Mouse (Mus musculus) heart, embryonic 12.5 days (tissue): Measurements from ENCODE around the gene Zfp518a. TPM values are rescaled to one million over a fixed set of nuclear protein-coding genes. Genes with fewer than 3 reads are reported as not detected.

Source experiments
- microRNA-seq: library from miRNA; unstranded; fragments of <30 nt; microRNA quantifications from one replicate; pipeline ENCODE4, GENCODE M21; 2017
- polyA plus RNA-seq: library from polyadenylated mRNA; unstranded; fragments of >200 nt; fragmentation: Nextera tagmentation; extraction: Ambion mirVana; gene quantifications from 2 replicates; pipeline ENCODE4 v1.2.1, GENCODE M21; 2016

Zfp518a gene
- polyA plus RNA-seq, 1 experiment from 2014 or later = 9.2 TPM

Small RNA genes lying within 50 kb of the gene (microRNA-seq; reads per million reads assigned to microRNA genes)
- gene Mir8092 = 0.71 reads per million

Other genes starting within 250 kb of the Zfp518a start
- 0.04 and 0.28 TPM in 2 replicates for gene Cc2d2b, start 146.0 kb upstream of the Zfp518a start, polyA plus RNA-seq
- gene Ccnj, start 63.4 kb upstream of the Zfp518a start, polyA plus RNA-seq = 11.0 and 13.3 TPM in 2 replicates
- 0.14 and 0.19 TPM in 2 replicates for gene Blnk, start 99.8 kb downstream of the Zfp518a start, polyA plus RNA-seq
- not detected in 2 replicates for gene Dntt, start 134.6 kb downstream of the Zfp518a start, polyA plus RNA-seq
- gene Opalin, start 182.4 kb downstream of the Zfp518a start, polyA plus RNA-seq = 0.17 and 0.27 TPM in 2 replicates